Mouse (Mus musculus): ENCODE measurements around the gene Capn7.

GRCm38 (mm10) chr14:31387301-31387981 lies 51.0 kb downstream of the Capn7 start:
- TF ChIP-seq CTCF (conservative IDR thresholded peaks at IDR 0.05 in 1 of 2, IDR thresholded peaks at IDR 0.05 in 1 of 2; ENCODE audit: low read depth in 2 of 2, low read length in 2 of 2) (no peak), NELFE (IDR thresholded peaks at IDR 0.05; ENCODE audit: low read depth, low read length) (no peak), IRF4 (IDR thresholded peaks at IDR 0.05; ENCODE audit: low read depth, low read length) (no peak), GABPA (IDR thresholded peaks at IDR 0.05; ENCODE audit: insufficient replicate concordance, low read depth, low read length) (no peak), POLR2A (IDR thresholded peaks at IDR 0.05; ENCODE audit: low read depth, low read length) (no peak), CHD2 (IDR thresholded peaks at IDR 0.05; ENCODE audit: low read length) (no peak), EP300 (IDR thresholded peaks at IDR 0.05; ENCODE audit: low read length) (no peak), ETS1 (conservative IDR thresholded peaks at IDR 0.05; ENCODE audit: low read depth, low read length) (no peak), RCOR1 (conservative IDR thresholded peaks at IDR 0.05; ENCODE audit: low read depth, low read length) (no peak)
